Mouse (Mus musculus) E14TG2a.4 (cell line): ENCODE data around the gene Tnfaip3.

Experiments
- CTCF ChIP-seq: conservative IDR thresholded peaks from 2 replicates; pipeline ENCODE4 v1.5.1; 2014; ENCODE audit warnings: low read length
- NANOG ChIP-seq: IDR thresholded peaks from 2 replicates; pipeline ENCODE4 v1.6.1; 2014; ENCODE audit warnings: borderline replicate concordance, low read length, mixed read lengths
- POU5F1 ChIP-seq: IDR thresholded peaks from 2 replicates; pipeline ENCODE4 v1.6.1; 2014; ENCODE audit warnings: low read length, borderline replicate concordance

DNA sequence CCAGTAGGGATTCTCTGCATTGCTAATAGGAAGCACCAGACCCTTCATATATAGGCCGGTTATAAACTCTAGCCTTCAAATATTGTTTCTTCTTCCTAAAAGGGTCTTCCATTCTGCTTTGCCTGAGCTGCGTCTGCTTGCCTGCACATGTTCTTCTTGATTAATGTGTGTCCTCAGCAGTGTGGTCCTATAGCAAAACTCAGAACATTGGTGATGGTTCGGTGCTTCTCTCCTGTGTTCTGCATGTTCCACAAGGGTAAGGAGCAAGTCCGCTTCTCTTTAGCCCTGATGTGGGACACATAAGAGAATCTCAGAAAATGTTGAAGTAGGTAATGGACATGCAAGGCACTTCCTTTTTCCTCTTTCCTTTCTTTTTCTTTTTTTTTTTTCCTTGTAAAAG lies 47.8 kb upstream of the Tnfaip3 start:
- TF ChIP-seq CTCF (no peak), POU5F1 (no peak), NANOG (no peak)
